Mouse (Mus musculus) c-Kit-positive CD71-positive TER-119-negative erythroid progenitor cells, embryonic 14.5 days (primary cell): ENCODE measurements at regions not wholly inside any gene's neighbourhood (a gene's known extent, or its start where the extent isn't known, plus 50 kb on each side); places are given as distances from the start of the nearest gene placed in this dataset.

Source experiments
- DNase-seq: peaks from one replicate; pipeline ENCODE4 v3.0.0-alpha.2; 2013; ENCODE audit warnings: low read depth

DNA sequence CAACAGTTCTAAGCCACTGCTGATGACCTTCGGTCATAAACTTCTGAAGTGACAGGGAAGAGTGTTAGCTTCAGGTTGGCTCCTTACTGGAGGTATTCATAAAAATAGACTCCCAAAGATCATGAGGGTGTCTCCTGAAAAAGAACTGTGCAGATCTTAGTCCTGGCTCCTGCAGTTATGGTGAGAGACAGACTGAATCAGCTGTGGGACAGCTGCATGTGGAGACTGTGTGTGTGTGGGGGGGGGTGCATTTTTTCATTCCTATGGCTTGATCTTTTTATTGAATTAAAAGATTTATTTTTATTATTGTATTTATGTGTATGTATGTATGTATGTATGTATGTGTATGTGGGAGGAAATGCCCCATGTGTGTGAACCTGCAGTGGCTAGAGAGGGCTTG lies 149.9 kb upstream of the Trib2 start:
- DNase-seq = no peak

DNA sequence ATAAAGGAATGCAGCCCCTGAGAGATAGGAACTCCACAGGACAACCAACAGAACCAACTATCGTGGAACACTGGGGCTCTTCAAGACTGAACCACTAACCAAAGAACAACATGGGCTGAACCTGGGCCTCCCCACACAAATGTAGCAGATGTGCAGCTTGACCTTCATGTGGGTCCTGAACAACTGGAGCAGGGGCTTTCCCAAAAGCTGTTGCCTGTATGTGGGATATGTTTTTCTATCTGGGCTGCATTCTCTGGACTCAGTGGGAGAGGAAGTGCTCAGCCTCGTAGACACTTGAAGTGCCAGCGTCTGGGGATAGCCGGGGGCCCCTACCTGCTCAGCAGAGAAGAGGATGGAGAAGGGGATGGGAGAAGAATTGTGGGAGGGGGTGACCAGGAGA lies 149.2 kb upstream of the Trib2 start:
- no peak for DNase-seq

DNA sequence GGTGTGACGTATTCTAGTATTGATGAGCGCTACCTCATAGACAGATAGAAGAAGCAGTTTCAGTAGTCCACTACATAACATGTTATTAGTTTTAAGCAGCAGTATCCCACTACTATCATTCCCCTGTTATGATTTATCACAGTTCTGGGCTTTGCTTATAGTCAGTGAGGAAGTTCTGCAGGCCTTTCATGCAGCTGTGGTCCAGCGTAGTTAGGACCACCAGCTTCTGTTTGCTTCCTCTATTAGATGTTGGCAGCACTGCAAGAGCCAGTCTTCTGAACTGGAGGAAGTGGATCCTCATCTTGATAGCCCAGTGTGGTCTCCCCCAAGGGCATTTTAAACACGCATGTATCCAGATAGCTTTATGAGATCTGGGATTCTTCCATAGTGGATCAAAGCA lies 147.4 kb upstream of the Trib2 start:
- DNase-seq = no peak

- no peak for DNase-seq
Measured at GRCm38 (mm10) chr12:15961834-15962233, 145.1 kb upstream of the Trib2 start.

DNA sequence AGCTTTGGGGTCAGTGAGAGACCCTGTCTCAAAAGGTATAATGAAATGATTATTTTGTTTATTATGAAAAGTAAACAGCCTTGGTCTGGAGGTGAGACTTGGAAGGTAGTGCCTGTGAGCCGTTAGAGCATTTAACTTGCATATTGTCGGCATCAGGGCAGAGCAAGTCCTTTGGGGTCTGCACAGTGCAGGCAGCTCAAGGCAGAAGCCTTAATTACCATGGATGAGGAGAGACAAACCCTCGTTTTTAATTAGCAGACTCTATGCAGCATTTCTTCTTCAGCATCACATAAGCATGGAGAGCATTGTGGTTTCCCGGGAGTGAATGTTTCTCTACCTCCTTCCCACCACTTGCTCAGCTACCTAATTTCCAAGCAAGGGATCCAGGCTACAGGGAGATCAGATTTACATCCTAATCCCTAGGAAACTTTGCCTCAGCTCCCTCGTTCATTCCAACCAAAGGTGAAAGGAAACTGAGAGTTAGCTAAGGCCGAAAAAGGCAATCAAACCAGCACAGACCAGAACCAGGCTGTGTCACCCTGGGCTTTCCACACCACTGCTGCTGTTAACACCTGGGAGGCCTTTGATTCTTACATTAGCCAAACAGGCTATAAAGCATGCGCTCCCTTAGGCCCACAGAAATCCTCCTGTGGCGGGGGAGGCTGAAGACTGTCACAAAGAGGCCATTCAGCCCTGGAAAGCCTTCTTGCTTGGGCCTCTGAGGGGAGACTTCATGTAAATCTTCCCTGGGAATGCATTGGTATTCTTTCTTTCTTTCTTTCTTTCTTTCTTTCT lies 120.9 kb upstream of the Trib2 start:
- DNase-seq = no peak

DNA sequence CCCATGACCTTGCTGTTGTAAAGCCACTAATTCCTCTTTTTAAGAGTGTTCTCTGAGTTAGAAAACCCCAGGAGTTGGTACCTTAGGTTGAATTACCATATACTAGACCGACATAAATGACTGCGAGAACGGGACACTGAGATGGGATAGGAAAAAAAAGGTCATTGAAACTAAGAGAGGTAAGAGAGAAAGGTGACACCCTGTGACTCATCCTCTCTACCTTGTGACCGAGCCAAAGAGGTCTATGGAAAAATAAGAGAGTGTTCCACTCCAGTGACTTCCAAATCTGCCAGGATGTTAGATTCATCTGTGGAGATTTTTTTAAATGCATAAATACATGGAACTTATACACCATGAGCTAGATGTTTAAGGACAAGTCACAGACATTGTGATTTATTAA lies 115.3 kb upstream of the Trib2 start:
- DNase-seq = no peak

DNA sequence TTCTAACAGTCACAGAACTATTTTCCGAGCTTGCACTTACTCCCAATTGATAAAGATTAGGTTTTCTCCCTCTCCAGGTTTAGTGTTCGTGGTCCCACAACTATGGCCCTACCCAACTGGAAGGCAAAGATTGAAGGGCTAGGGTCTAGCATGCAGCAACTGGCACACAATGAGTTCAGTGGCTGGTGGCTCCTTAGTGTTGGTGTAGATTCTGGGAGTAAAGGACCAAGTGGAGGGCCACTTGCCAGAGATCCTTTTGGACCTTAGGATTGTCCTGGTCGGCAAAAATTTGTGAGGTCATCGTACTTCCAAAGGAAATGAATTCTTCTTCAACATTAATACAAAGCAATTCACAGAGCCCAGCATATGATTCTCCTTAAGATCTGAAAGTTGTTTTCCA lies 114.8 kb upstream of the Trib2 start:
- no peak for DNase-seq

GRCm38 (mm10) chr12:15930155-15930554 lies 113.4 kb upstream of the Trib2 start:
- no peak for DNase-seq

- no peak for DNase-seq
Measured at GRCm38 (mm10) chr12:15929541-15929940, 112.8 kb upstream of the Trib2 start.

GRCm38 (mm10) chr12:15918291-15918690 lies 101.6 kb upstream of the Trib2 start:
- DNase-seq = no peak

DNA sequence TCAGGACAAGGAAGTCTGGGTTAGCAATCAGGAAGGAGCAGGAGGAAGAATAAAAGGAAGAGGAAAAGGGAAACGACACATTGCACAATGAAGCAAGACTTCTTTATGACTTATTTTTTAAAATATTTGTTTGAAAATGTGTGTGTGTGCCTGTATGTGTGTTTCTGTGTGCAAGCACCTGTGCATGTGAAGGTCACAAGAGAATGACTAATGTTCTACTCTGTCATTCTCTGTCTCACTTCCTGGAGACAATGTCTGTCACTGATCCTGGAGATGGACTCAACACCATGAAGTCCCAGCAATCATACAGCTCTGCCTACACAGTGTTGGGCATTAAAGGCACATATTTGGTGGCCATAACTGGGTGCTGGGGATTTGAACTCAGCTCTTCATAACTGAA lies 96.2 kb upstream of the Trib2 start:
- no peak for DNase-seq

- no peak for DNase-seq
Measured at GRCm38 (mm10) chr12:15912491-15912890, 95.8 kb upstream of the Trib2 start.

DNA sequence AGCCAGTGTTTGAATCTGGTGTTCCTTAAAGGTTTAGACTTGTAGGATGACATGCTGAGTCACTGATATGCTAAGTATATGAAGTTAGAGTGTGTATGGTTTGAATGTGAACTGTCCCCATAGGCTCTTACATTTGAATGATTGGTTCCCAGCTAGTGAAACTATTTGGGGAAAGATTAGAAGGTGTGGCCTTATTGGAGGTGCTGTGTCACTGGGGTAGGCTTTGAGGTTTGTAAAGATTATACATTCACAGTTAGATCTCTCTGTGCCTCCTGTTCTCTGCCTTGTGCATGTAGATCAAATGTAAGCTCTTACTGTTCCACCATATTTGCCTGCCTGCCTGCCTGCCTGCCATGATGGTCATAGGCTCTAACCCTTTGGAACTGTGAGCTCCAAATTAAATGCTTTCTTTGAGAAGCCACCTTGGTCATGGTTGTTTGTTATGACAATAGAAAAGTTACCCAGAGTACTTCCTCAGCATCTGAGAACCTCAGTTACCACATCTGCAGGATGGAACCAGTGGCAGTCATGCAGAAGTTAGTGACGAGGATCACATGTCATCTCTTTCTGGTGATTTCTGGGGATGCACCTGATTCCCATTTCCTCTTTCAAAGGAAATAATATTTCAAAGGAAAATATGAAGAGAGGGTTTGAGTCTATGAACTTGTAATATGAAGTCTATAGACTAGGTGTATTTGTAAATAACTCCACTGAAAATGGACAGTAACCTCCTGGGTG lies 94.7 kb upstream of the Trib2 start:
- DNase-seq = no peak

- no peak for DNase-seq
Measured at GRCm38 (mm10) chr12:15897539-15897938, 80.8 kb upstream of the Trib2 start.

GRCm38 (mm10) chr12:15896511-15896910 lies 79.8 kb upstream of the Trib2 start:
- no peak for DNase-seq

DNA sequence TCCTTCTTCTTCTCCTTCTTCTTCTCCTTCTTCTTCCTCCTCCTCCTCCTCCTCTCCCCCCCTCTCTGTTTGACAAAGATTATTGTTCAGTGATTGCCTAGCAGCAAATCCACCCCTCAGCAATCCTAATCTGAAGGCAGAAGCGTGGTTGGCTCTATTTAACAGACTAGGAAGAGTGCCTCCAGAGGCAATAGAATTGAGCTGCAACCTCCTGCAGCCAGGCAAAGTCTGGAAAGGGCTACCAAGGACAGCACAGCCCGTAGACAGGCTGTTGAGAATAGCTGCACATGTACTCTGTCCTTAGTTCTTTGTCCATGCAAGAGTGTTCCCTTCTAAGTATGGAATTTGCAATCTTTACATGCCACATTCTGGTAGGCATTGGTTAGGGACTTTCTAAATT lies 78.5 kb upstream of the Trib2 start:
- no peak for DNase-seq

DNA sequence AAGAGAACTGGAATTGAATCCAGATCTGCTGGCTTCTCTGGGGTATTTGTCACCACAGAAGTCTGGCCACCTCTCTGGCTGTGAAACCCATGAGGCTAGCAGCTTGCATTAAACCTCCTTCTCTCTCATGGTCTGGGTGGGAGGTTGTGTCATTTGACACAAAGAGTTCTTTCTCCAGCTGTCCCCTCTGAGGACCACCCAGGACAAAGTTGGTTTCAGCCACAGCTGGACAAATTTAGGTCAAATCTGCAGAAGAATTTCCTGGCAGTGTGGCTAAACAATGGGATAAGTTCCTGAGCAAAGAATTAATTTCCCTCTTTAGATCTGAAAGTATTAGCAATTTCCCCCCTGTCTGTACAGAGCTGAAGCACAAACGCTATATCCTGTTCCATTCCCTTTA lies 73.9 kb upstream of the Trib2 start:
- no peak for DNase-seq

- peak; percentile 4 for DNase-seq
Measured at GRCm38 (mm10) chr12:15879907-15880430, 63.2 kb upstream of the Trib2 start.
